Comparison of ENCODE assay signal across 14 mouse cellular contexts in genomic region chr2:19011443-19011842, GRCm38 (mm10). TPM values are rescaled to one million over a fixed set of nuclear protein-coding genes. Genes with fewer than 3 reads are reported as not detected.
DNase-seq lines count a peak whose midpoint lies in the region; ATAC-seq and TF ChIP-seq lines count a peak whose summit lies in the region.
"Had no signal": no experiment of that assay in that cellular context is flagged by ENCODE, and none has a peak within 500 bp of the region (broad histone marks: within the 10 kb centered on the region; RNA-seq: fewer than 3 reads in every experiment).

No protein-coding gene starts in this region.

- no peak overlapping the region for H3K4me2 ChIP-seq in lung, embryonic 14.5 days
- H3K4me2 ChIP-seq in lung, postnatal 0 days (replicated peaks; ENCODE audit: low read depth, low read length) = no peak overlapping the region
- peak overlapping the region; percentile 60 for H3K4me2 ChIP-seq in liver, embryonic 15.5 days
- H3K4me2 ChIP-seq: kidney, embryonic 15.5 days; neural tube, embryonic 15.5 days had no signal

- TF ChIP-seq CTCF in lung, embryonic 14.5 days (IDR thresholded peaks at IDR 0.05; ENCODE audit: low read depth) = no peak
- no peak for TF ChIP-seq CTCF in lung, postnatal 0 days (IDR thresholded peaks at IDR 0.05)

- no peaks in the 10 kb centered on the region for H3K4me1 ChIP-seq in lung, embryonic 14.5 days (ENCODE audit: insufficient read depth)
- no peaks in the 10 kb centered on the region for H3K4me1 ChIP-seq in lung, postnatal 0 days (ENCODE audit: insufficient read depth, low read depth, low read length)
- H3K4me1 ChIP-seq in liver, embryonic 15.5 days (replicated peaks) = peaks cover 36% of the 10 kb centered on the region
- H3K4me1 ChIP-seq: kidney, embryonic 15.5 days; neural tube, embryonic 15.5 days had no signal

- no peak overlapping the region for H3K9ac ChIP-seq in lung, embryonic 14.5 days
- no peak overlapping the region for H3K9ac ChIP-seq in lung, postnatal 0 days (replicated peaks; ENCODE audit: low read depth)
- no peak overlapping the region for H3K9ac ChIP-seq in liver, embryonic 15.5 days
- H3K9ac ChIP-seq: kidney, embryonic 15.5 days; neural tube, embryonic 15.5 days had no signal

- H3K27me3 ChIP-seq in lung, embryonic 14.5 days (ENCODE audit: insufficient read depth, low read length) = no peaks in the 10 kb centered on the region
- no peaks in the 10 kb centered on the region for H3K27me3 ChIP-seq in lung, postnatal 0 days (replicated peaks; ENCODE audit: insufficient read depth, low read length)
- no peaks in the 10 kb centered on the region for H3K27me3 ChIP-seq in liver, embryonic 15.5 days
- H3K27me3 ChIP-seq: kidney, embryonic 15.5 days; neural tube, embryonic 15.5 days had no signal

- WGBS in lung, embryonic 14.5 days = 69% methylated on average over 6 of the region's 6 CpGs
- 55% methylated on average over 6 of the region's 6 CpGs for WGBS in lung, postnatal 0 days
- 15% methylated on average over 6 of the region's 6 CpGs for WGBS in liver, embryonic 15.5 days (ENCODE audit: insufficient replicate concordance)

- H3K4me3 ChIP-seq in lung, embryonic 14.5 days (ENCODE audit: low read depth, low read length) = no peak overlapping the region
- no peak overlapping the region for H3K4me3 ChIP-seq in lung, postnatal 0 days (ENCODE audit: low read depth, low read length)
- H3K4me3 ChIP-seq in liver, embryonic 15.5 days (replicated peaks) = peak overlapping the region; percentile 54
- H3K4me3 ChIP-seq: kidney, embryonic 15.5 days; neural tube, embryonic 15.5 days had no signal

- no peak overlapping the region for H3K27ac ChIP-seq in lung, embryonic 14.5 days (ENCODE audit: low read depth)
- H3K27ac ChIP-seq in lung, postnatal 0 days (ENCODE audit: low read length) = no peak overlapping the region
- peak overlapping the region; percentile 87 for H3K27ac ChIP-seq in liver, embryonic 15.5 days (replicated peaks)
- H3K27ac ChIP-seq: kidney, embryonic 15.5 days; neural tube, embryonic 15.5 days had no signal

- H3K9me3 ChIP-seq in lung, embryonic 14.5 days (ENCODE audit: low read depth, low read length) = no peaks in the 10 kb centered on the region
- no peaks in the 10 kb centered on the region for H3K9me3 ChIP-seq in lung, postnatal 0 days (ENCODE audit: low read length)
- no peaks in the 10 kb centered on the region for H3K9me3 ChIP-seq in liver, embryonic 15.5 days (replicated peaks)
- H3K9me3 ChIP-seq: kidney, embryonic 15.5 days; neural tube, embryonic 15.5 days had no signal

- TF ChIP-seq EP300 in lung, postnatal 0 days (IDR thresholded peaks at IDR 0.05) = no peak

- no peak for DNase-seq in lung, embryonic 14.5 days
- no peak for DNase-seq in lung, postnatal 0 days (ENCODE audit: low spot score)
- no peak for DNase-seq in thymus, postnatal 36 days
- no peak for DNase-seq in layer of hippocampus, adult 9-11 months
- DNase-seq in left cerebral cortex, adult 9 months (ENCODE audit: low spot score in 2 of 2) = no peak
- DNase-seq: cerebellum, adult 18-20 months; embryo, embryonic 11 days; heart, postnatal 4 days; lung, adult 18-20 months; right cerebral cortex, adult 18-20 months had no signal

- 0 out of 2 replicates have a peak, but pooled peaks have one; percentile 35 for ATAC-seq in lung, embryonic 14.5 days (ENCODE audit: insufficient read depth)
- no peak for ATAC-seq in lung, postnatal 0 days
- peak; percentile 96 for ATAC-seq in erythroblast, adult 5-6 weeks (replicated peaks; ENCODE audit: low FRiP score, poor library complexity, severe bottlenecking)
- peak; percentile 96 for ATAC-seq in liver, embryonic 15.5 days (ENCODE audit: insufficient read depth)

- H3K36me3 ChIP-seq in lung, embryonic 14.5 days (ENCODE audit: insufficient read depth) = no peaks in the 10 kb centered on the region
- H3K36me3 ChIP-seq in lung, postnatal 0 days (ENCODE audit: insufficient read depth, low read length) = no peaks in the 10 kb centered on the region
- H3K36me3 ChIP-seq in liver, embryonic 15.5 days (replicated peaks) = no peaks in the 10 kb centered on the region
- H3K36me3 ChIP-seq: kidney, embryonic 15.5 days; neural tube, embryonic 15.5 days had no signal

RNA-seq across cellular contexts. Expression of gene 4930426L09Rik, which starts 13.3 kb away (rescaled TPM):
- 0.42 and 0.57 TPM in 2 replicates for polyA plus RNA-seq in lung, embryonic 14.5 days (2014; fragmentation: Nextera tagmentation; extraction: Ambion mirVana)
- 0.45 and 0.55 TPM in 2 replicates for polyA plus RNA-seq in lung, postnatal 0 days (2015; fragmentation: Nextera tagmentation; extraction: Ambion mirVana)
- total RNA-seq in erythroblast, adult 5-6 weeks (2015; ENCODE audit: low replicate concordance) = 1.3 and 4.8 TPM in 2 replicates
- total RNA-seq in erythroblast, adult 5-6 weeks (2017; ENCODE audit: low replicate concordance) = 3.0 and 3.6 TPM in 2 replicates
- 0.15 and 0.17 TPM in 2 replicates for polyA plus RNA-seq in liver, embryonic 15.5 days (2015; fragmentation: Nextera tagmentation; extraction: Ambion mirVana)

RNA-seq across cellular contexts. Expression of gene Pip4k2a, which starts 13.5 kb away (rescaled TPM):
- polyA plus RNA-seq in lung, embryonic 14.5 days (2014; fragmentation: Nextera tagmentation; extraction: Ambion mirVana) = 10.2 and 10.3 TPM in 2 replicates
- polyA plus RNA-seq in lung, postnatal 0 days (2015; fragmentation: Nextera tagmentation; extraction: Ambion mirVana) = 5.0 and 6.6 TPM in 2 replicates
- total RNA-seq in erythroblast, adult 5-6 weeks (2015; ENCODE audit: low replicate concordance) = 81.5 and 97.8 TPM in 2 replicates
- total RNA-seq in erythroblast, adult 5-6 weeks (2017; ENCODE audit: low replicate concordance) = 63.0 and 71.8 TPM in 2 replicates
- polyA plus RNA-seq in liver, embryonic 15.5 days (2015; fragmentation: Nextera tagmentation; extraction: Ambion mirVana) = 16.9 and 17.8 TPM in 2 replicates
